Mouse (Mus musculus) kidney, postnatal 25 days (tissue): ENCODE results near the gene Selenoo.

Experiments
- DNase-seq, 2 experiments: peaks; one replicate each; pipeline ENCODE4 v3.0.0; 2021; ENCODE audit warnings: mixed read lengths in 2 of 2

Selenoo gene

DNA sequence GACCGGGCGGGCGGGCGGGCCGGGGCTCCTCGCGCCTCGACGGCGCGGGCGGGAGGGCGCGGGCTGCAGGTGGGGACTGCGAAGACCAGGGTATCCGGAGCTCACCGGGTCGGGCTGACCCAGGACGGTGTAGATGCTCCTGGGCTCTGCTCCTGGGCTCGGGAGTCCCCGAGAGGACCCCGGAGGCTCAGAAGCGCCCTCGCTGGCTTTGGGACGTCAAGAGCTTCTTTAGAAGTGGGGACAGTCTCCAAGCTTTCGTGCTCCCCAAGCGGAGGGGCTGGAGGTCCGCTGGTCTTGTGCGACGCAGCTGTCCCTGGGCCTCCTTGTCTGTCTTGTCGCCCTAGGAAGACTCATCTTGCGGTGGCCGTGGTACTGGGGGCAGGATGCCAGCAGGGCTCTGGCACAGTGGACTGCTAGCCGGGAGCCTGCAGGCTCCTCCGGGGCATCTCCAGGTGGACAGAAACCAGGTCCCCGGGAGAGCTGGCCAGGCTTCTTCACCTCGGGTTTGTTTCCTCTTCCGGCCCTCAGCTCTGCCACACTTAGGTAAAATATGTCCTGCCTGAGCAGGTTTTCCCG, 12.6 kb upstream of the Selenoo start:
- peak; percentile 47 to 75 for DNase-seq

- peak; percentile 78 to 90 for DNase-seq
These were observed 10.6 kb upstream of the Selenoo start for GRCm38 (mm10) chr15:89078208-89078836.

DNA sequence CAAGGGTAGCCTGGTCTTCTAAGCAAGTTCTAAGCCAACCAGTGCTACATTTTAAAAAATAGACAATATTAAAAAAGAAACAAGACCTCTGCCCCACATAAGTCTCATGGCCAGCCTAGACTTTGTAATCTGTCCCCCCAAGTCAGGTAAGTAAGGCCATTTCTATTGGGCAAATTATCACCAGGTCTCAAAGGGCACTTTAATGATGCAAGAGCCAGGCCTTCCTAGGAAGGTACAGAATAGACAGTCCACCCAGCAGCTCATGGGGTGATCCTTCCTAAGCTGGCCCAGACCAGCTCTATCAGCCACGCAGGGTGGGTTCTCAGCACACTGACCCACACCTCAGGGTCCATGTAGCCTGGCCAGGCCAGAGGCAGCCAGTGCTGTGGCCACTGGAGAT, 5.0 kb upstream of the Selenoo start:
- DNase-seq = no peak

DNA sequence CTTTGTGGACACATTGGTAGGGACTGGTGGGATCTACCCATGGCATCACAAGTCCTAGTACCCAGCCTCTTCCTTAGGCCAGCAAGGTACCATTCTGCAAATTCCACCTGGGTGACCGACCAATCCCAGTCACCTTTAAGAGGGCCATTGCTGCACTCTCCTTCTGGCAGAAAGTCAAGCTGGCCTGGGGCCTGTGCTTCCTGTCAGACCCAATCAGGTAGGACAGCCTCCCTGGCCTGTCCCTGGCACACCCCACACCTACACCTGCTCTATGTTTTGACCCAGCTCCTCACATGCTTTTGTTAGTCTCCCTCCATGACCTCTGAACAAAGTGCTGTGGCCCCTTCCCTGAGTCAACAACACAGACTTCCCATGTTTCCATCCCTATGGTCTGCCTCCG, 4.1 kb upstream of the Selenoo start:
- no peak for DNase-seq

GRCm38 (mm10) chr15:89089248-89090051, 566 bp downstream of the Selenoo start:
- DNase-seq = peak; percentile 54 to 61

- no peak for DNase-seq
These were observed 1.8 kb downstream of the Selenoo start for GRCm38 (mm10) chr15:89090662-89091061.

- no peak for DNase-seq
These were observed 3.3 kb downstream of the Selenoo start for GRCm38 (mm10) chr15:89092181-89092580.

GRCm38 (mm10) chr15:89097450-89097849, 8.6 kb downstream of the Selenoo start:
- DNase-seq = no peak

DNA sequence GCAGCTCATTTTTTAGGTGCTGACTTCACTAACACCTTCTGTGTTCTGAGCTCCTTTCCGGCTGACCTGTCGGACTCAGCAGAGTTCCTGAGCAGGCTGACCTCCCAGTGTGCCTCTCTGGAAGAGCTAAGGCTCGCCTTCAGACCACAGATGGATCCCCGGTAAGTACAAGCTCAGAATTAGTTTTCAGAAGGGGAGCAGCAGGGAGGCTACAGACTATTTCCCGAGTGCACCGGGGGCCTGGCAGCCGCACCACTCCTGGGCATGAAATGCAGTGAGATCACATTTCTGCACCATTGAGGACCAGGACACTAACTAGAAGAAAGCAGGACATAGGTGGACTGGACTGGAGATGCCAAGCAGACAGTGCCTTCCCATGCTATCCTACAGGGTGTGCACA, 9.7 kb downstream of the Selenoo start:
- no peak for DNase-seq

GRCm38 (mm10) chr15:89100823-89101222, 11.9 kb downstream of the Selenoo start:
- no peak for DNase-seq

DNA sequence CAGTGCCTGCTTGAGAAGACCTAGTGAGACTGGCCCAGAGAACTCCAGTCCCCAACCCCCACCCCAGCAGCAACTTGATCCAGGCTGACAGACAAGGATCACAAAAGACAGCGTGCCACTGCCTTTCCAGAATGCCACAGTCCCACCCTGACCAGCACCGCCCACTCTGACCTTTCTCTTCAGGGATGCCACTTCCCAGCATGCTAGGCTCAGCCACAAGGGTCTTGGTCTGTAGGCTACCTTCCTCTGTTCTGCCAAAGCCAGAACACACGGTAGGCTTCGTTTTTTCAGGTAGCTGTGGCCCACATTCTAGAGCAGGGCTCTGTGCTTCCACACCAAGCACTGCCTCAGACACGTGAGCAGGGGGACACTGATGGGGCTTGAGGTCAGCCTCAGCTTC, 13.8 kb downstream of the Selenoo start:
- no peak for DNase-seq

DNA sequence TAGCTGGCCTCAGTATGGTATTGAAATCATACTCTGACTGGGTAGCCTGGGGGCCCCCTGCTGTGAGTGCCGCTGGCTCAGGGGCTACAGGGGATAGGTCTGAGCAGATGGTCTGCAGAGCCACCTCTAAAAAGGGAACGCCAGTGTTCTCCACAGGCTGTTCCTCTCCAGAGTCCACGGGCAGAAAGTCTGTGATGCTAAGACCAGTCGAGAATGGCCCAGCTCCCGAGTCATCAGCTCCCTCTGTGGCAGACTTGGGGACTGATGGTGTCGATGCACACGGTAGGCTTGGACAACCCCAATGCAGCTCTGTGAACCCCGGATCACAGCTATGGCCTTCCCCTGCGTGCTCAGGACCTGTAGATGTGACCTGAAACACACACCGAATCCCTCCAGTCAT, 15.0 kb downstream of the Selenoo start:
- DNase-seq = no peak

DNA sequence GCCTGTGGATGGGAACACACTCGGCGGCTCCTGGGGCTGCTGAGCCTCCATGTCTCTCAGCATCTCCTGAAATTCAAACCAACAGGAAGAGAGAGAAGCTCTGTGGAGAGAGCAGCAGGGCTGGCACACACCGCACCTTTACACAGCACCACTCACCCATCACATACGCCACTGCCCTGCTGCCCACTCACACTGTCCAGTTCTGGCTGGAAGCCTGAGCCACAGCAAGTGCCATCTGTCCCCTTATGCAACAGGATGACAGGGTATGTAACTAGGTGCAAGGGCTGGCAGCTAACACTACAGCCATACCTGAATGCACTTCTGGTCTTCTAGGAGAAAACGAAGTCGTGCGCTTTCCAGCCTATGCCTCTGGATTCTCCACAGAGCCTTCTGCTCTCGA, 15.5 kb downstream of the Selenoo start:
- DNase-seq = no peak

DNA sequence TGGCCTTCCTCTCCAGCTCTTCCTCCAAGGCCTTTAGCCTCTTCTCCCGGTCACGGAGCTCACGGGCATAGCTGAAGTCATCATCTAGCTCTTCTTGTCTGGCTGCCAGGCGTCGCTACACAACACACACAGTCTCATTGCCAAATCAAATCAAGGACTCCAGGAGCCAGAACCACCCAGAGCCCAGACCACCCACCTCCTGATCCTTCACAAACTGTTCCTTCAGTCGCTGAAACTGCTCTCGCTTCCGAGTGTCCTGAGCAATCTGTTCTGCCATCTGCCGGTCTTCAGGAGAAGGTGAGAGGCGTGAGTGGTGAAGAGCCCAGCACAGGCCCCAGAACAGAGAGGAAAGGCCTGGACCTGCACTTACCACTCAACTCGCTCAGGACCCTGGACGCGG, 17.2 kb downstream of the Selenoo start:
- no peak for DNase-seq

- DNase-seq = no peak
These were observed 18.1 kb downstream of the Selenoo start for GRCm38 (mm10) chr15:89106976-89107375.

GRCm38 (mm10) chr15:89110147-89110546, 21.3 kb downstream of the Selenoo start:
- no peak for DNase-seq

DNA sequence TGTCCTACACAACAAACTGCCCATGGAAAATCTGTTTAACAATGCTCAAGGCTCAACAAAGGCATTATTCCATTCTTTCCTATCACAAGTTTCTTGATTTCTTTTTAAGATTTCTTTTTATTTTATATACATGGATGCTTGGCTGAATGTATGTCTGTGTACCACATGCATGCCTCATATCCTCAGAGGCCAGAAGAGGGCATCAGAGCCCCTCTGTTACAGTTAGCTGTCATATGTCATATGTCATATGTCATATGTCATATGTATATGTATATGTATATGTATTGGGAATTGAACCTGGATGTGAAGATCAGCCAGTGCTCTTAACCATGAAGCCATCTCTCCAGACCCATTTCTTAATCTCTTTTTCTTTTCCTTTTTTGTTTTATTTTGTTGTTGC, 29.1 kb downstream of the Selenoo start:
- DNase-seq = no peak

DNA sequence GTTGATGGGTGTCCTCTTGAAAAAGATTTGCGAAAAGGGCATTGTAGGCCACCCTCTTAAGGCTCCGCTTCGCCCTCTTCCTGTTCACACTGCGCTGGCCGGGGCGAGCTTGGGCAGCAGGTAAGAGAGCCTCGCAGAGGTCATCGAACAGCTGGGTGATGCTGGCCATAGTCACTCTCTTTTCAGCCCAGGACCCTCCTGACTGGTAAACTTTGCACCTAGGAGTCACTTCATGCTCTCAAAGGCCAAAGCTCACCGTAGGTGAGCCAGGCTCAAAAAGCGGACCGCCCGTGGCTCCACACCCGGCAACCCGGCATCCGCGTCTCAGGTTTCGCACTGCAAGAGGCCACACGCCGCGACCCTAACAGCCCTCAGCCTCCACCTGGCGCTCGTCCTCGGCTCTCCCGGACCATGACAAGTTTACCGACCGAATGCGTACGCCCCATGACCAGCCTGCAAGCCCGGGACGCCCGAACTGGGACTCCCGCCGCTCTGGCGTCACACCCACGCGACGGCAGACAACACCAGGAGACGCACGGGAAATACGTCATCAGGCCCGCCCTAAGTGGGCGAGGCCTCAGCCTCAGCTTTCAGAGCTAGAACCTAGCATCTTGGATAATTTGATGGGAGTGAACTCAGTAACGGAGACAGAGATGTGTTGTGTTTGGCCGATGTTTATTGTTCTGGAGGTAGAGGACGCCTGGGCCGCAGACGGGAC, 33.9 kb downstream of the Selenoo start, which contains the start of gene Tubgcp6:
TSS of gene Tubgcp6 (minus strand) at position 464 of the 718 bp plus-strand sequence.
- peak; percentile 96 to 97 for DNase-seq

- DNase-seq = peak in 1 of 2 experiments; percentile 25
These were observed 34.7 kb downstream of the Selenoo start for GRCm38 (mm10) chr15:89123595-89123994.

DNA sequence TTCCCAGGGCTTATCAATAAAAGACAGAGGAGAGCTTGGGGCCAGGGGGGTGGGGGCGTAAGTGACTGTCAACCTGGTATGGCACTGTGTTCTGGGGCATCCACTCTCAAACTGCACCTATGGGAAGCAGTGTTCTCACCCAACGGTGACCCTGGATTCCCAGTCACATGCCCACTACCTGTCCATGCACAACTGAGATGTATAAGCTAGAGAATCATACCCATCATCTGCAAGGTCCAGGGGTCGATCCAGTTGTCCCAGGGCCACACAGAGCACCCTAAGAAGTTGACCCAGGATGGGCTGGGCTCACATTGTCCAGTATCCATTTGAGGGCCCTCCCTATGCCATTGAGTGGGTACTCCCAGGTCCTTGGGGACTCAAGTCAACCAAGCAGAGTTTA, 35.4 kb downstream of the Selenoo start:
- DNase-seq = no peak

DNA sequence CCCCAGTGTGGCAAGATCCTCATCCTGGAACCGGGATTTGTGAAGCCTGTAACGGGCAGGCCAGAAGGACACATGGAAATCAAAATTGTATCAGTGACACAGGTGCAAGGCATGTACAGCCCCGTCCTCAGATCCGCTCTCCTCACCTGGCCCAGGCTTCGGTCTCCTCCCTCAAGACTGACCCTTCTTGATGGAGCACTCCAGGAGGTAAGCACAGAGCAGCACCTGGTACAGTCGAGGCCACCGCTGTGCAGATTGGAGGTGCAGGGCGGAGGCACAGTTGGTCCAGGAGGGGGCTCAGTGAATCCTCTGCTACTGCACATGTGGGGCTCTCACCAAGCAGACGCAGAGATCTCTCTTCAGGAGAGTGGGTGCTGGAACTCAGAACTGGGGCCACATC, 36.5 kb downstream of the Selenoo start:
- no peak for DNase-seq

GRCm38 (mm10) chr15:89126622-89127021, 37.7 kb downstream of the Selenoo start:
- peak; percentile 48 to 67 for DNase-seq

DNA sequence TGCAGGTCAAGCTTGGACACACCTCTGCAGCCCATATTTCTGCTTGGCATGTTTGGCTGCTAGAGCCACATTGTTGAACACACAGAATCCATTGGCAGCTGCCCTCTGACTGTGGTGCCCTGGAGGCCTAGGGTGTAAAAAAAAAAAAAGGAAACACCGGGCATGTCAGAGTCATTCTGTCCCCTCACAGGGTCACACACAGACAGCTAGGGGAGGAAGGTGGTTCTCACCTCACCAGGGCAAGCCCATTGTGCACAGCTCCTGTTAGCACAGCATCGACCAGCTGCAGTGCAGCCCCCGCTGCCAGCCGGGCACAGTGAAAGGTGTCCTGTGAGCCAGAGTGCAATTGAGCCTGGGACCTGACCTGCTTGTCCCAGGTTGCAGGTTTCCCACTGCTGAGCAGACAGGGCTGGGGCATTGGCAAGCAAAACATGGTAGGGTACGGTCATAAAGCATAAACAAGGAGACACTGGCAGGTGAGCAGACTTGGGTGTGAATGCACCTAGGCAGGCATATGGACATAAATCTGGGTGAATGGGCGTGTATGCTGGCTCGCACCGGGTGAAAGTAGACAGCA, 38.6 kb downstream of the Selenoo start:
- DNase-seq = no peak
